Mouse (Mus musculus) heart, embryonic 14.5 days (tissue): Measurements from ENCODE around the gene Tap2. TPM values are rescaled to one million over a fixed set of nuclear protein-coding genes. Genes with fewer than 3 reads are reported as not detected.
A peak's percentile ranks its signal among the peaks of the same experiment; 100 is the strongest.

ENCODE experiments used
- ATAC-seq: fragments of 200-750 bp; cut with Nextera tagmentation; 2 replicates; pipeline ENCODE4 v1.8.0; 2017; ENCODE audit warnings: low read depth, moderate TSS enrichment; ENCODE audit not compliant: insufficient number of reproducible peaks, insufficient read depth, low FRiP score
- H3K27ac ChIP-seq, 2 experiments: fragments of 200-500 bp in 1 of 2; fragments of 300-500 bp in 1 of 2; sonication (generic) in 1 of 2; replicated peaks in 1 of 2; 2 replicates each; pipeline ENCODE4 v1.5.1; 2012 to 2014; ENCODE audit warnings: low read depth in 2 of 2, low read length in 2 of 2, control low read depth in 1 of 2, mild to moderate bottlenecking in 1 of 2, mixed read lengths in 1 of 2; ENCODE audit not compliant: control insufficient read depth in 1 of 2, insufficient read depth in 1 of 2
- H3K27me3 ChIP-seq: fragments of 300-500 bp; sonication (generic); 2 replicates; pipeline ENCODE4 v1.6.1; 2014; ENCODE audit warnings: mild to moderate bottlenecking, low read length, control low read depth; ENCODE audit not compliant: control insufficient read depth, insufficient read depth
- H3K36me3 ChIP-seq: fragments of 300-500 bp; sonication (generic); 2 replicates; pipeline ENCODE4 v1.6.1; 2014; ENCODE audit warnings: mild to moderate bottlenecking, control low read depth, low read length, mixed read lengths; ENCODE audit not compliant: control insufficient read depth, insufficient read depth
- H3K4me1 ChIP-seq, 2 experiments: fragments of 200-500 bp in 1 of 2; fragments of 300-500 bp in 1 of 2; sonication (generic) in 1 of 2; 2 replicates each; pipeline ENCODE4 v1.6.1; 2012 to 2014; ENCODE audit warnings: low read length in 2 of 2, control low read depth in 1 of 2, mixed read lengths in 1 of 2; ENCODE audit not compliant: control insufficient read depth in 2 of 2, insufficient read depth in 2 of 2
- H3K4me2 ChIP-seq: fragments of 300-500 bp; sonication (generic); 2 replicates; pipeline ENCODE4 v1.6.1; 2014; ENCODE audit warnings: mild to moderate bottlenecking, low read length
- H3K4me3 ChIP-seq, 2 experiments: fragments of 200-500 bp in 1 of 2; fragments of 300-500 bp in 1 of 2; sonication (generic) in 1 of 2; 2 replicates each; pipeline ENCODE4 v1.5.1; 2012 to 2014; ENCODE audit warnings: low read length in 2 of 2, mild to moderate bottlenecking in 2 of 2, control low read depth in 1 of 2, low read depth in 1 of 2, moderate library complexity in 1 of 2; ENCODE audit not compliant: control insufficient read depth in 1 of 2, insufficient read depth in 1 of 2
- H3K9ac ChIP-seq: fragments of 300-500 bp; sonication (generic); 2 replicates; pipeline ENCODE4 v1.6.1; 2014; ENCODE audit warnings: mild to moderate bottlenecking, low read length
- H3K9me3 ChIP-seq: fragments of 300-500 bp; sonication (generic); 2 replicates; pipeline ENCODE4 v1.6.1; 2016; ENCODE audit warnings: low read length, control low read depth; ENCODE audit not compliant: control insufficient read depth
- WGBS: fragments of 180-500 bp; shearing (Covaris S2); extraction: QIAGEN DNeasy Blood & Tissue Kit; methylation state at CpG from one replicate; pipeline ENCODE4 v1.1.7; 2014; 5-methylcytosine and 5-hydroxymethylcytosine counted together
- polyA plus RNA-seq: library from polyadenylated mRNA; unstranded; fragments of >200 nt; fragmentation: Nextera tagmentation; extraction: Ambion mirVana; gene quantifications from 2 replicates; pipeline ENCODE4 v1.2.1, GENCODE M21; 2014

Gene Tap2
- polyA plus RNA-seq, 1 experiment from 2014 or later = 2.1 TPM

- no peak for ATAC-seq
- Histone ChIP-seq H3K36me3 (no peaks in the 10 kb centered on the region), H3K4me2 (no peak overlapping the region), H3K27me3 (peaks cover 92% of the 10 kb centered on the region), H3K9ac (no peak overlapping the region), H3K9me3 (no peaks in the 10 kb centered on the region), H3K4me1 (peaks cover 4 to 16% of the 10 kb centered on the region in 2 experiments; a peak in 3 of 4 replicates), H3K4me3 (no peak overlapping the region; a peak in 1 of 4 replicates), H3K27ac (no peak overlapping the region)
- 24% methylated on average over 12 of the region's 12 CpGs for WGBS
Measured at GRCm38 (mm10) chr17:34196491-34196890, 6.8 kb upstream of the Tap2 start.

GRCm38 (mm10) chr17:34196941-34197894 is 6.1 kb upstream of the Tap2 start, which contains the start of gene Psmb8:
Psmb8 (plus strand) TSS chr17:34197721.
- H3K4me3 ChIP-seq = peak within 1 kb of the TSS; percentile 43 to 44
- H3K27me3 ChIP-seq = peaks cover 88% of the 10 kb centered on the region
- 5% methylated on average over 41 of the region's 41 CpGs for WGBS
- ATAC-seq = peak; percentile 66
- no peak within 1 kb of the TSS for H3K27ac ChIP-seq
- H3K36me3 ChIP-seq = no peaks in the 10 kb centered on the region
- no peaks in the 10 kb centered on the region for H3K9me3 ChIP-seq
- peaks cover 4 to 16% of the 10 kb centered on the region in 2 experiments; a peak in 3 of 4 replicates for H3K4me1 ChIP-seq
- H3K9ac ChIP-seq = peak within 1 kb of the TSS; percentile 61
- peak within 1 kb of the TSS; percentile 76 for H3K4me2 ChIP-seq

- peak overlapping the region; percentile 43 to 44 for H3K4me3 ChIP-seq
- no peaks in the 10 kb centered on the region for H3K9me3 ChIP-seq
- H3K27ac ChIP-seq = no peak overlapping the region
- WGBS = 3% methylated on average over 32 of the region's 32 CpGs
- no peaks in the 10 kb centered on the region for H3K36me3 ChIP-seq
- ATAC-seq = no peak
- H3K9ac ChIP-seq = peak overlapping the region; percentile 61
- peaks cover 4 to 16% of the 10 kb centered on the region in 2 experiments; a peak in 3 of 4 replicates for H3K4me1 ChIP-seq
- H3K4me2 ChIP-seq = peak overlapping the region; percentile 76
- H3K27me3 ChIP-seq = peaks cover 83% of the 10 kb centered on the region
Measured at GRCm38 (mm10) chr17:34197904-34198520, 5.3 kb upstream of the Tap2 start.

GRCm38 (mm10) chr17:34198521-34198912 is 4.8 kb upstream of the Tap2 start:
- no peak for ATAC-seq
- no peaks in the 10 kb centered on the region for H3K9me3 ChIP-seq
- peaks cover 80% of the 10 kb centered on the region for H3K27me3 ChIP-seq
- no peak overlapping the region for H3K27ac ChIP-seq
- H3K36me3 ChIP-seq = no peaks in the 10 kb centered on the region
- peak overlapping the region; percentile 61 for H3K9ac ChIP-seq
- WGBS = 10% methylated on average over 11 of the region's 11 CpGs
- H3K4me2 ChIP-seq = peak overlapping the region; percentile 76
- H3K4me1 ChIP-seq = peaks cover 4 to 16% of the 10 kb centered on the region in 2 experiments; a peak in 3 of 4 replicates
- peak overlapping the region; percentile 43 to 44 for H3K4me3 ChIP-seq

GRCm38 (mm10) chr17:34199050-34199619 is 4.2 kb upstream of the Tap2 start:
- H3K4me1 ChIP-seq = peaks cover 4 to 16% of the 10 kb centered on the region in 2 experiments; a peak in 3 of 4 replicates
- no peak for ATAC-seq
- WGBS = 71% methylated on average over 12 of the region's 12 CpGs
- no peaks in the 10 kb centered on the region for H3K9me3 ChIP-seq
- no peak overlapping the region for H3K4me2 ChIP-seq
- H3K9ac ChIP-seq = no peak overlapping the region
- no peaks in the 10 kb centered on the region for H3K36me3 ChIP-seq
- H3K27ac ChIP-seq = no peak overlapping the region
- no peak overlapping the region for H3K4me3 ChIP-seq
- peaks cover 74% of the 10 kb centered on the region for H3K27me3 ChIP-seq

- no peak overlapping the region for H3K4me2 ChIP-seq
- H3K4me1 ChIP-seq = peaks cover 4 to 18% of the 10 kb centered on the region in 2 experiments; a peak in 3 of 4 replicates
- H3K36me3 ChIP-seq = no peaks in the 10 kb centered on the region
- H3K4me3 ChIP-seq = no peak overlapping the region
- no peak for ATAC-seq
- H3K27ac ChIP-seq = no peak overlapping the region
- peaks cover 65% of the 10 kb centered on the region for H3K27me3 ChIP-seq
- WGBS = 80% methylated on average over 10 of the region's 10 CpGs
- H3K9ac ChIP-seq = no peak overlapping the region
- H3K9me3 ChIP-seq = no peaks in the 10 kb centered on the region
Measured at GRCm38 (mm10) chr17:34200047-34200446, 3.3 kb upstream of the Tap2 start.

- ATAC-seq = no peak
Measured at GRCm38 (mm10) chr17:34200772-34201505, 2.4 kb upstream of the Tap2 start.

More at GRCm38 (mm10) chr17:34200772-34201505, 2.4 kb upstream of the Tap2 start:
- Histone ChIP-seq H3K9me3 (no peaks in the 10 kb centered on the region), H3K27me3 (peaks cover 60% of the 10 kb centered on the region), H3K36me3 (no peaks in the 10 kb centered on the region), H3K4me3 (no peak overlapping the region), H3K4me2 (no peak overlapping the region), H3K9ac (no peak overlapping the region), H3K27ac (no peak overlapping the region), H3K4me1 (peaks cover 7 to 20% of the 10 kb centered on the region in 2 experiments; a peak in 3 of 4 replicates)
- 83% methylated on average over 16 of the region's 16 CpGs for WGBS
